Mouse (Mus musculus) thymus, postnatal 10 days (tissue): ENCODE measurements at regions not wholly inside any gene's neighbourhood (a gene's known extent, or its start where the extent isn't known, plus 50 kb on each side); places are given as distances from the start of the nearest gene placed in this dataset.

Experiments
- DNase-seq, 2 experiments: peaks; one replicate each; pipeline ENCODE4 v3.0.0; 2021; ENCODE audit warnings: low spot score in 2 of 2

DNA sequence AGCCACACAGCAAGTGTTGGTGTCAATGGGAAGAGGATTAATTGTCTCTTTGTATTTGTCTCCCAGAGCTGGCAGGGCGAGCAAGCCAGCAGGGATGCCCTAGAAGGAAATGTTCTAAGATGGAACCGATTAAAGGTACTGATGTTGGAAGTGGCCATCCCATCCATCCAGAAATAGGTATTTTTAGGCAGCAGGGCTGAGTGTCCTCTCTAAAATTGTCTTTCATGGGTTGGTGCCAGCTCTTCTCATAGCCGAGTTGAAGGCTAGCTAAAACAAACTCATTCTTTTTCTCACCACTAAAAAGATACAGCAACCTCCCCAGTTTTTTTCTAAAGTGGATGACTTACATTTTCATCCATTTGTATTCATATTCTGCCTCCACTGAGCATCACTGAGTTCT, 120.2 kb upstream of the Xylt1 start:
- no peak for DNase-seq

DNA sequence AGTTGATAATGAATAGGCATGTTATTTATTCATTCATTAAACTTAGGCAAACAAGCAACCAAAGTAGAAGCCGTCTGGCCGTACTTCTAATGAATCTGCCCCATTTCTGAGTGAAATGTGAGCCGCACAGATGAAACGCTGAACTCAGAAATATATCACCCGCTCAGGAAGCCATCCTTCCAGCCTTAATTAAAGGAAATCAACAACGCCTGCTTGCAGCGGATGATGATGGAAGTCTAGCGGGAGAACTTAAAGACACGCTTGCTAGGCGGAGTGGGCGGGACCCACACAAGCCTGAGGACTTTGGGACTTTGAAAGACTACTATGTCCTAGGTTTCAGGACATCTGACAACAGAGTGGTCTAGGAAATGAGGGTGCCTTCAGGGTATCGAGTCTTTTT, 117.7 kb upstream of the Xylt1 start:
- DNase-seq = no peak

DNA sequence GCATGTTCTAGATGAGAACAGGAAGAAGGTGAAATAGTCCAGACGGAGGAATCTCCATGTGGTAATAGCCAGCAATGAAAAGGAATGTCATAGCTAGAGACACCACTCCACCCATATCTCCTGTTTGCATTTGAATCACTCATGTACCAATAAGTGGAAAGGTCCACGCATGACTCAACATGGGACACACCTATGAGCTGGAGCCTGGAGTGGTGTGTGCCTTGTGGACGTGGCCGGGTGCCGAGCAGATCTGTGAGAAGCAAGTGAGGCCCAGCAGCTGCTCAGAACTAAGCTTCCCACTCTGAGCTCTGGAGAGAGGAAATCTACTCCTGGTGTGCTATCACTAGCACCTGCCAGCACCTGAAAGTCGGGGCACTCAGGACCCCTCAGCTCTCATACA, 116.4 kb upstream of the Xylt1 start:
- no peak for DNase-seq

DNA sequence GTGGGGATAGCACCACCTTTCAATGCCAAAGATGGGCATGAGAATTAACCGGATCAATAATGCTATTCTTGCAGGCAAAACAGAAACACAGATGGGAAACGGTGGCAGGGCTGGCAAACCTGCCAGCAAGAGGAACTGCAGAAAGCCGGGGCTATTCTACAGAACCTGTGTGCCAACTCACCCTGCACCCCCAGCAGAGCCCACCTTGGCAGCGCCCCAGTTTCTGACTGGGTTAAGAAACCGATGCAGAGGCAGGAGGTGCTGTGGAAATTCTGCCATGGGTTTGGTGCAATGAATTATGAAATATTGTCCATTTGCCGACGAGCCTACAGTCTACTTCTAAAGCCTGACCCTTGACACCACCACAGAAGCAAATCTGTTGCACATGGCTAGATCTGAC, 112.7 kb upstream of the Xylt1 start:
- no peak for DNase-seq

DNA sequence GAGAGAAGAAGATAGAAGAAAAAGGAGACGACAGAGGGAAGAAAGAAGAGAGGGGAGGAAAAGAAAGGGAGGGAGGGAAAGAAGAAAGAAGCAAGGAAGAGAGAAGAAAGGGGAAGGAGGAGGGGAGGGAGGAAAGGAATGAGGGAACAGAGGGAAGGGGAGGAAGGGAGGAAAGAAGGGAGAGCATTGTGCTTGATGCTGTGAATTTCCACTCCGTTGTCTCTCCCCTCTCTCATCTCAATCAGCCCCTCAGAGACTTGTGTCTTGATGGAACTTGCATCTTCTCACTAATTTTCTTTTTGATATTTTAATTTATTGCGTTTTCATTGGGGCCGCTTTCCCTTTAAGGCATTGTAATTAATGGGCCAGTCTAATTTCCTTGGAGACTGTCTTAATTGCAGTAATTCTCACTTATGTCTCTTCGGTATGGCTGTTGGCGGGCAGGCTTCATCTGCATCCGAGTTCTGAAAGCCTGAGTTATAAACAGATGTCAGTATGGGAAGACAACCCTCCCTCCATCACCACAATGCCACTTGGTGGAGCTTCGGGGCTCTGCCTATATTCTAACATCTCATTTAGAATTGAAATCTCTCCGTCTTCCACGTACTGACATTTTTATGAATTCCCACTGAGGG, 111.4 kb upstream of the Xylt1 start:
- DNase-seq = no peak

DNA sequence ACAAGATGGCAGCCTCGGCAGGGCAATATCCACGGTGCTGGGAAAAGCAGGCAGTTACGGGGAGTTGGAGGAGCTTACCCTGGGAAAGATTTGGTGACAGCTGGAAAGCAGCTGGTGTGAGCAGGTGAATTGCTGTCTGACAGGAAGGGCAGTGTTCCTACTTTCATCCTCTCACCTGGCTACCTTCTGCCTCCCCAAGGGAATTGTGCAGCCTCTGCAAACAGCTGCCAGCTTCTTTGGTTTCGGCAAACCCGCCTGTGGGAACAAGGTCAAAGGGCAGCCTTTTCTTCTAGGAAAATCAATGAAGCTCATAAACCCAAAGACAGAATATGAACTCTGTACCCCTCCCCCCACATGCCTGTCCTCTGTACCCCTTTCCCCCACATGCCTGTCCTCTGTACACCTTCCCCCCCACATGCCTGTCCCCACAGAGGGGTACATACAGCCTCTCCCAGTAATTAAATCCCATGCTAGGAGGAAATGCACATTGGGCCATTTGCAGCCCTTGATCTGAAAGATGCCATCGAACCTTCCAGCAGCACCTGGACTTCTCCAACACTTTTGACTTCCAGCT, 102.3 kb upstream of the Xylt1 start:
- DNase-seq = no peak

DNA sequence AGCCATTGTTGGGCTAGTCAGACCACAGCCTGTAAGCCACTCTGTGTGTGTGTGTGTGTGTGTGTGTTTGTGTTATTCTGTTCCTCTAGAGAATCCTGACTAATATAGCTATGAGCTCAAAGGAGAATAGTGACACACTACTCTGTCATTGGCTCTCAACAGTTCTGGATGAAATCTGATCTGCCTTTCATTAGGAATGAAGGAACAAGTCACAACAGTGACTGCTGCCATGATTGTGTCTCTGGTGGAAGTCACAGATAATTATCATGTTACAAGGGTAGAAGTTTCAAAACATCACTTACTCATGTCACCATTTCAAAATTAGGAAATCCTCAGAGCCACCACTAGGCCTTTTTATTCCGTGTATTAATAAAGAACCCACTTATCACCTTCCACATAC, 98.6 kb upstream of the Xylt1 start:
- no peak for DNase-seq

DNA sequence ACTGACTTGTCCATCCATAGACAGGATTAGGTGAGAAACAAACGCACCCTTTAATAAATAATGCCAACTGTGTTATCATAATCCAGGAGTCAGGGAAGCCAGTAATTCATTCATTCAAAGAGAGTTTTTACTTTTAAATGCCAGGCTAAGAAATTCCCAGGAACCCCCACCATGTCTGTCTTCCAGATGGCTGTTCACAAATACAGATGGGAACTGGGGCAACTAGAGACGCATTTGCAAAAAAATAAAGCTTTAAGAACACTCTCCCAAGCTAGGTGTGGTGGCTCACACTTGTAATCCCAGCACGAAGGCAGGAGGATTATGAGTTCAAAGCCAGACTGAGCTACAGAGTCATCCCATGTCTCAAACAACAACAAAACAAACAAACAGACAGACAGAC, 95.6 kb upstream of the Xylt1 start:
- no peak for DNase-seq

DNA sequence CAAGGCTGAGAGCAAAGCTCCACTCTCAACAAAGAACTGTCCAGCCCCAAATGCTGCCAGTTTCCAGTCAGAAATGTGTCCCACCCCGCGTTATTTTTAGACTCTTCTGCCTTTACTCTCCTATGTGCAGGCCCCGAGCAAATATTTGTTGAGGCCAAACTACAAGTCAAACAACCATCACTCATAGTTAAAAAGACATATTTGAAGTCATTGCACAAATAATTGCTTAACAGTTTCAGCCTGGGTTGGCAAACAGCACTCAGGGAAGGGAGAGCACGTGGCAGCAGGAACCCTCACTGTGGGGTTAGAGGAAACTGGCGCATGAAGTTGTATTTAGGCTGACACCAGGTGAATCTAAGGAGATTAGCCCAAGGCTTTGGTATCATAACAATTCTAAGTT, 94.8 kb upstream of the Xylt1 start:
- no peak for DNase-seq

DNA sequence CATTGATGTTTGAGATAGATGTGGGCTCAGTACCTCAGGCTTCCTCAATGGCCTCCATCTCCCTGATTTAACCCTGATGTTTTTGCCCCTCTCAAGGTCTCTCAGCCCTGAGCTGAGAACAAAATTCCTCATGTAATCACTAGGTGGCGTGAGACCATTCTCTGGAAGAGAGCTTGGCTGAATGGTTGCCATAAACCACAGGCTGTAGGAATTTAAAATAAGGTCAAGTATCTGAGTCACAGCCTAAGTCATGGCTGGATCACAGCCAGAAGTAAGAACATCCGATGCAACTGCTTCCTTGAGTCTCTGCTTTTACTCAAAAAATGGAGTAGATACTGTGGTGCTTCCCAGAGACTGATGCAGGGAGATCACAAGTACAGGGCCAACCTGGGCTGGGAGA, 77.1 kb upstream of the Xylt1 start:
- no peak for DNase-seq

DNA sequence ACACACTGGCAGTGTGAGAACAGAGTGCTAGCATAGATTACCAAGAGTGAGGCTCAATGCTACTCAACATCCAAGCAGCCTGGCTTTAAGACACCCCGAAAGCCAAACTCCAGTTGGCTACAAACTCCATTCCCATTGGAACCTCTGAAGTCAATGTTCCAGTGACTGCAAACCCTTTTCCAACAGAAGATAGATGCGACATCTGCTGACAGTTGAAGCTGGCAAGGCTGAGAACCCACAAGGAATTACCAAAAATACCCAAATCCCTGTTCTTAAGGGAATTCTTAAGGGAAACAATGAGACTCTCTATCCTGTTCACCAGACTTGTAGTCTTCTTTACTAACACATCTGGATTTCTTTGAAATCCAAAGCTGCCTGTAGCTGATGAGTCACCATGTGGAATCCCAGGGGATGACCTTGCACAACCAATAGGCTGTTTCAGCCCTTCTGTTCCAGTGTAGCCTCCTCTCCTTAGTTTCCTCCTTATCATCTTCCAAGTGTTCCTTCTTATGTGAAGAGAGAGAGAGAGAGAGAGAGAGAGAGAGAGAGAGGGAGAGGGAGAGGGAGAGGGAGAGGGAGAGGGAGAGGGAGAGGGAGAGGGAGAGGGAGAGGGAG, 70.1 kb upstream of the Xylt1 start:
- no peak for DNase-seq

DNA sequence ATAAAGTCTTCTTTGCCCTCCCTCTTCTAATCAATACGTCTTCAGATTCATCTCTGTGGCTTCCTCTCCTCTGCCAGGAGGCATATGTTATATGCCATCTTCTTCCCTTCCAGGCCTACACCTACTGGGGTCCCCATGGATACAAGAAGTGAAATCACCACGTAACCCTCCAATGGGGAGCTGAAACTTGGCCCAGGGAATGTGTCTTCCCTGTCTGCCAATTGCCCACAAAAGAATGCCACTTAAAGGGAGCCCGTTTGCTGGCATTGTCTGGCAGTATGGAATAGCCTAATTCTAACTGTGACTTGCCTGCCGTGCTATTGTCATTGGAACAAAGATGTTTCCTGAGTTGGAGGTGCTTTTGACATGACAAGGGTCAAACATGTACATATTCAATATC, 69.5 kb upstream of the Xylt1 start:
- DNase-seq = no peak

DNA sequence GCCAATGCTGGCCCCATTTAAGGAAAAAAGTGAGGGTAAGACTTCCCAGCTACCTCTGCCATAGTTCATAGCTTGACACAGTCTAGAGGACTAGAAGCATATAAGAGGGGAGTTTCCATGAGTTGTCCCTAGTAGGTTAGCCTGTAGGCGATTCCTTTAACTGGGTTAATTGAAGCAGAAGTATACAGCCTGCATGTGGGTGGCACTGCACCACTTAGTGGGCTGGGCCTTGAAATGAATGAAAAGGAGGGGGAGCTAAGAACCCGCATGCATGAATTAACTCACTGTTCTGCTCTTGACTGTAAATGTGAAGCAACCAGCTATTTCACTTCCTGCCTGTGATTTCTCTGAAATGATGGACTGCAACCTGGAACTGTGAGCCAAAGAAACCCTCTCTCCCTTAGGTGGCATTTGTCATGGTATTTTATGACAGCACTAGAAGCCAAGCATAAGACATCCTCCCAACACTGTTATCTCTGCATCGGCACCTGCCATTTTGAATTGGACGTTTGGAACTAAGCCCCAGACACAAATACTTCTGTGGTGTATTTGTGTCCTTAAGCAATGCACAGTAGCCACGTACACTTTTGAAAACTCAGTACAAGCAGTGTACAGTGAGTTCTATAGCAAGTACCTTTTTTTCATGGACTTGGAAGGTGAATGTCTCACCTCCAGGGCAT, 64.5 kb upstream of the Xylt1 start:
- DNase-seq = no peak

DNA sequence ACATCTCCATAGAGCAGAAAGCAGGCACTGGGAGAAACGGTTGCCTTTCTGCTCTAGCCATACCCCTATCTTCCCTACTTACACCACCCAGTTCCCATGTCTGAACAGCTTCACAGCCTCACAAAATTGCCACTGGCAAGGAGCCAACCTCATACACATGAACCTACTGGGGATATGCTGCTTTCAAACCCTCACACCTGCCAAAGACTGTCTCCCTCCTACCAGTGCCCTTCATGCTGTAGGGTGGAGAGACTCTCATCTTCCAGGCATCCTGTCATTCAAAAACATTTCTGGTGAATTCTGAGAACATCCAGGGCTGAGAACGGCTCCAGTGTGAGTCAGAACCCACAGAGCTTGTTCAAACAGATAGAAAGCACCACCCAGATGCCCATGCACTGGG, 63.4 kb upstream of the Xylt1 start:
- no peak for DNase-seq

DNA sequence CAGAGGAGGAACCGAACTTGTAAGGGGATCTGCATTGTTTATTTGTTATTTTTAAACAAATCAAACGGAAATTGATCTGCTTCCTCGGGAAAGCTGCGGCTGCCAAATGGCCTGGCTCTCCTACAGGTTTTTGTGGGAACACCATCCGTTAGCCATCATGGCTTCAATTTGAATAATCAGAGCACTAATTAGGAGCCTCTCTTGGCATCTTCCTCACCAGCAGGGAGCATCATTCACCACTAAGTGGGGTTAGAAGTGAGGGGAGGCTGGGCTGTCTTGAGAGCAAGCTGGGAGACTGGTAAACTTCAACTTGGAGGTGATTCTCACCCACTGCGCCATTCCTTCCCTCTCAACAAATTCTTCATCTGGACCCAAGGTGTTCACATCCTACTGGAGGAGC, 60.2 kb upstream of the Xylt1 start:
- no peak for DNase-seq
